Comparison of ENCODE assay signal across 8 mouse cellular contexts in genomic region chr17:43801077-43801476, GRCm38 (mm10). TPM values are rescaled to one million over a fixed set of nuclear protein-coding genes. Genes with fewer than 3 reads are reported as not detected.
DNase-seq lines count a peak whose midpoint lies in the region; ATAC-seq lines count a peak whose summit lies in the region.

Gene Rcan2, plus strand, starts transcription at chr17:43801351.

- DNase-seq in adrenal gland, postnatal 25 days: peak; percentile 60
- peak; percentile 76 for DNase-seq in embryo, embryonic 10 days (ENCODE audit: low spot score)
- DNase-seq in gastrocnemius, postnatal 25 days: peak; percentile 26
- DNase-seq in hindlimb bud, embryonic 11.5 days (ENCODE audit: extremely low spot score, low read depth, low spot score): peak; percentile 1
- peak; percentile 40 to 62 for DNase-seq in left cerebral cortex, postnatal 10 days (ENCODE audit: extremely low spot score in 1 of 2, low spot score in 2 of 2)
- DNase-seq in right cerebral cortex, postnatal 14 days: peak; percentile 64
- no peak for DNase-seq in MN1 (ENCODE audit: low spot score)

- intact Hi-C loops in left cerebral cortex, postnatal 10 days (cut with DNase I): loop anchor here (5.0 kb wide), 2 partner anchors 66 to 99 kb away; no protein-coding TSS in a partner anchor

- ATAC-seq in megakaryocyte, adult 5-6 weeks (ENCODE audit: poor library complexity, severe bottlenecking): peak; percentile 51; the same call in 1 of the 2 replicates

RNA-seq across cellular contexts. Expression of gene Rcan2, which starts in this region (rescaled TPM):
- total RNA-seq in adrenal gland, postnatal 25 days (2021): 2.5 and 4.0 TPM in 2 replicates
- total RNA-seq in gastrocnemius, postnatal 25 days (2021): 10 to 100 TPM; 39.1 to 48.2 TPM
- 10 to 100 TPM; 65.5 to 70.4 TPM for total RNA-seq in left cerebral cortex, postnatal 10 days (2021)
- total RNA-seq in megakaryocyte, adult 5-6 weeks (2015): not detected in 2 replicates
- not detected in 2 replicates for total RNA-seq in megakaryocyte, adult 5-6 weeks (2017)

Comparison
In these comparisons a context has a peak if more than half of its experiments do, and no peak if none do; other contexts are left out.
1. Peak in ATAC-seq in megakaryocyte, adult 5-6 weeks; RNA of the gene not detected or under 1 TPM.